Mouse (Mus musculus) c-Kit-negative CD71-positive TER-119-positive erythroid progenitor cells, embryonic 14.5 days (primary cell): ENCODE measurements around the gene Tle6.

Experiments used
- DNase-seq: peaks from one replicate; pipeline ENCODE4 v3.0.0-alpha.2; 2013; ENCODE audit warnings: low read depth, low spot score

Tle6 gene

DNA sequence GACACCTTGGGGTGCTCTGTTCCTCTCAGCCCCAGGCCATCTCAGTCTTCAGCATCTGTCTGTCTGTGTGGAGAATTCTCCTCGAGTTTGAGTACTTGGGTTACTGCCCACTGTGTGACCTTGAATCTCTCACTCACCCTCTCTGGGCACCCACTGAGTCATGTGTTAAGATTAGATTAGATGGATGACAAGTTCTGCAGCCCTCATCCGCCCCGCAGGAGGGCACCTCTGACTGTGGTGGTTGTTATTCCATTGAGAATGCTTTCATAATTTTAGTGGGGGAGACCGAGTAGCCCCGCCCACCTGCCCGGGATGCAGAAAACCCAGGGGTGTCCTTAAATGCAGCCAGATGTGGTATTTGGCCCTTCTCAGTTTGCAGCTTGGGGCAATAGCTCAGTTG lies 37.4 kb downstream of the Tle6 start:
- no peak for DNase-seq

DNA sequence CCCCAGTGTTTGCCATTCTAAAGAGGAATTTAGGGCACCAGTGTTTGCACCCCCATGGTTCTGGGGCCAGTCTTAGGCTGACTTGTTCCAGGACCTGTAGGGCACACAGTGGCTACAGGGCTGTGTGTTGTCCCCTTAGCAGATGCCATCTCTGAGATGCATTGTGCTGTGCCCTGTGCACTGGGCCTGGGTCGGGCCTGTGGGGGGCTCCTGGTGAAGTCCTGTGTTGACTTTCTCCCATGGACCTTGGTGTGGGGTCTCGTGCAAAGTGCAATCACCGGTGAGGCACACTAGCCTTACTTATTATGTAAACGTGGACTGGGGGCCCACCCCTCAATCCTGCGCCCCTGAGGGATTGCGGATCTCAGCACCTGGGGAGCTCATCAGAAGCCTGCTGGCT lies 38.5 kb downstream of the Tle6 start:
- no peak for DNase-seq

DNA sequence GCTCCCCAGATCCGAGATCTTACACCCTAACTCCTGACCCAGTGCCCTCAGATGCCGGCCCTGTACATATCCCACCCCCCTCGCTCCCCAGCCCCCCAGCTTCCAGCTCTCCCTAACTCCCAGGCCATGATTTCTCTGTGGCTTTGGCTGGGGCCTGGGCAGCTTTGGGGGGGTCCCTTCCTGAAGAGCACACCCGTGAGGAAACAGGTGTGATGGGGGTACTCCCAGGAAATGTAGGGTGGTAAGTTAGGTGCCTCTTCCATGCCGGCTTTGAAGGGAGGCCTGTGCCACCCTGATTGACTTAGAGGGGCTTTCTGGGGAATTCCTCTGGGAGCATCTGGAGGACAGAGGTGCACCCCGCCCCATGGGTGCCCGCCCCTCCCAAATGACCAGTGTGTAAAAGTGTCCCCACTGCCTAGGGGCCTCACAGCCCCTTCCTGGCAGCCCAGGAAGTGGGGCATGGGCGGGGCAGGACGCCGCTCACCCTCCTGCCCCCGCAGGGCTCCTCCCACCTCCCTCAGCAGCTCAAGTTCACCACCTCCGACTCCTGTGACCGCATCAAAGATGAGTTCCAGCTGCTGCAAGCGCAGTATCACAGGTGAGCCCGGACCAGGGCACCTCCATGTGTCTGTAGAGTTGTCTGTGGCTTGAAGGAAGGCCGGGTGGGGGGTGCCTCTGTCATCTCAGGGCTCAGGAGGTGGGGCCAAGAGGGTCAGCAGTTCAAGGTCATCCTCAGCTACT lies 40.0 kb downstream of the Tle6 start:
- DNase-seq = no peak

DNA sequence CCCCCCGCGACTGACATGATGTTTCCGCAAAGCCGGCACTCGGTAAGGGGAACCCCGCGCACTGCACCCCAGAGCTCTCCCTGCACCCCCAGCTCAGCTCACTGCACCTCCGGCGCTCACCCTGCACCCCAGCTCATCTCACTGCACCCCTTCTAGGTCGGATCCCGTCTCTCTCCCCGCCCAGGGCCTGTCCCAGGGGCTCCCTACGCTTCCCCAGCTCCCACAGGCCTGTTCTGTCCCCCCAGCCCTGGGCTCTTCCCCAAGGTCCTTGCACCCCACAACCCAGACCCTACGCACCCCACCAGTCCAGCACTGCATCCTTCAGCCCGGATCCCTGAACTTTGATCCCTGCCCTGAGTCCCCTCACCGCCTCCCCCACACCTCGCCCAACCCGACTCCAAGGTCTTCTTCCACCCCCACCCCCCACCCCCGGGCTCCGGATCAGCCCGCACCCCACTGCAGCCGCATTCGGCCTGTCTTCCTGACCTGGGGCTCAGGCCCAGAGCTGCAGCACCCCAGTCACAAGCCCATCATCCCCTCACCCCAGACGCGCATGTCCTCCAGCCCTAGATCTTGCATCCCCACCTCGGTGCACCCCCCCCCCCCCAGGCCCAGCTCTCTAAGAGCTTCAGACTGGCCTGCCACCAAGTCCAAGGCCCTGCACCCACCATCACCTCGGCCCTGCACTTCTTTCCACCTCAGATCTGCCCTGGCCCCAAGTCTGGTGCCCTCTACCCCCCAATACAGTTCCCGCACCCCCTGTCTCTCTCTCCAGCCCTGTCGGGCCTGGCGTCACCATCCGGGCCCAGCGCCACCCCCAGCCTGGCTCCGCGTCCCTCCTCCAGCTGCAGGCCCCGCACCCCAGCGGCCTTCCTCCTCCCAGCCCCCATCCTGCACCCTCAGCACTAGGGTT lies 41.0 kb downstream of the Tle6 start:
- DNase-seq = no peak

DNA sequence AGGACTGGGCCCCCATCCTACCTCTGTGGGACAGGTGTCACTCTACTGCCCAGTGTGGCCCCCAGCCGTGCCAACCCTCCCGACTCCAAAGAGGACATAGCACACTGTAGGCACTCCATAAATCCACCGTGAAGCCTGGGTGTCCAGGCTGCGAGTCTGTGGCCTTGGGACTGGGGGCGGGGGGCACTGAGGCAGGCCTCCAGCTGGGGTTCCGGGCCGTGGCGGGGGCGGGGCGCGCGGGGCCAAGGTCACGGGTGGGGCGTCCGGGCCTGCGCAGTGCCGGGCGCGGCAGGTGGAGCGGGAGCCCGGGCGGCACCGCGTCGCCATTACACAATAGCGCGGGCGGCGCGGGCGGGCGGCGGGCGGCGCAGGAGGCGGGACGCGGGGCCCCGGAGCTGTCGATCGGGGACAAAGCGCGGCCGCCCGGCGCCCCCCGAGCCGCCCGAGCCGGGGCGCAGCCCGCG lies 41.7 kb downstream of the Tle6 start, which contains the start of gene Aes:
Gene Aes, plus strand, starts transcription at position 326 of the 464 bp plus-strand sequence.
- no peak for DNase-seq

DNA sequence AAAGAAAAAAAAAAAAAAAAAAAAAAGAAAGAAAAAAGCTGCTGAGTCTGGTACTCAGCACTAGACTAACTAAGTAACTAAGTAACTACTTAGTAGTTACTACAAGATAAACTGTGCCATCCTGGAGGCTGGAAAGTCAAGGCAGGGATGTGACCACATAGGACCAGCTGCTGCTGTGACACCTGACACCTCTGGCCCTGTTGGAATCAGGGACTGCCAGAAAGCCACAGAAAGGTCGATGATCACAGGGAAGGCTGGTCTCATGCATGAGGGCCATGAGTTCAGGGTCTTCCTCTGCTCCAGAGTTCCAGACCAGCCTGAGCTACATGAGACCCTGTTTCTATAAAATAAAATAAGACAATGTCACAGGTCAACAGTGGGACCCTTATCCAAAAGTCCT lies 43.4 kb downstream of the Tle6 start:
- no peak for DNase-seq

DNA sequence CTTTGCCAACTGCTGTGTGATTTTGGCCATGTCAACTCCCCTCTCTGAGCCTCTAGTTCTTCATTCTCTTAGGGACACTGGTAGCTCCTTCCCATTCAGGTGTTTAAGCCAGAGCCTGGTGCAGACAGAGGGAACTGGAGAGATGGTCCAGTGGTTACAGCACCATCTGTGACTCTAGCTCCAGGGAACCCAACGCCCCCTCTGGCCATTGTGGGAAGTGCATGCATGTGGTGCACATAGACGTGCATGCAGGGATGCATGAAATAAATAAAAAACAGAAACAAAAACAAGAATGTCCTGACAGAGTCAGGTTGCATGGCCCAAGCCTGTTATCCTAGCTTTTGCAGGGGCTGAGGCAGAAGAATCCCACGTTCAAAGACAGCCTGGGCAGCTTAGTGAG lies 44.6 kb downstream of the Tle6 start:
- no peak for DNase-seq

DNA sequence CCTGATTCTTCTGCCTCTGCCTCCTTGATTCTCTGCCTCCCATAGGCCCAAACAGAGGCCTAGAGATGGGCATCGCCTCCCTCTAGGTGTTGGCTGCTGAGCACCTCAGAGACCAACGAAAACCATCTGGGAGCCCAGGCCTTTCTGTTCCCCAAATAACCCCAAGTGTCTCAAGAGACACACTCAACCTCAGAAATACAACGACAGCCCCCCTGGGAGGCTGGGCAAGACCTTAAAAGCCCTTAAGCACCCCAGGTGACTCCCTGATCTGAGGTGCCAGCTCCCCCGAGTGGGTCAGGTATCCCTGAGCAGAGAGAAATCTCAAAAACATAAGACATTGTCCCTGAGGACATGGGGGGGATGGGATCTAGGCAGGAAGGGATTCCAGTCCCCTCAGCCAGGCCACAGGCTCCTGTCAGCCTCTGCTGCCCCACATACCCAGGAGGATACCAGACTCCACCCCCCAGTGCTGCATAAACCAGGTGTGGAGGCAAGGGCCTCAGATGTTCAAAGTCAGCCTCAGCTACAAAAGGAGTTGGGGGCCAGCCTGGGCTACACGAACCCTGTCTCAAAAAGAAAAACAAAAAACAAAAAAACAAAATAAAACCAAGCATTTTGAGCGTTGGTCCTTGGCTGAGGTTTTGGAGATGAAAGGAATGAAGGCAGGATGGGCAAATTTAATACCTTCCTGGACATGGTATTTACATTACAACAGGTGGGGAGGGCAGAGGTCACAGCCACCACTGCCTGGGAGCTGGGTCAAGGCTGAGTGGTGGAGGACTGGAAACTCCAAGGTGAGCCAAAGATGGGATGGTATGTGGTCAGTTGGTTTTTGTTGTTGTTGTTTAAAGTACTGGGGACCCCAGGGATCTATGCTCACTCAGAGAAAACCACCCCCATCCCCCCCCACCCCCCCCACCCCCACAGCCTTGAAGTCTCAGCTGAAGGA lies 46.8 kb downstream of the Tle6 start:
- DNase-seq = no peak

DNA sequence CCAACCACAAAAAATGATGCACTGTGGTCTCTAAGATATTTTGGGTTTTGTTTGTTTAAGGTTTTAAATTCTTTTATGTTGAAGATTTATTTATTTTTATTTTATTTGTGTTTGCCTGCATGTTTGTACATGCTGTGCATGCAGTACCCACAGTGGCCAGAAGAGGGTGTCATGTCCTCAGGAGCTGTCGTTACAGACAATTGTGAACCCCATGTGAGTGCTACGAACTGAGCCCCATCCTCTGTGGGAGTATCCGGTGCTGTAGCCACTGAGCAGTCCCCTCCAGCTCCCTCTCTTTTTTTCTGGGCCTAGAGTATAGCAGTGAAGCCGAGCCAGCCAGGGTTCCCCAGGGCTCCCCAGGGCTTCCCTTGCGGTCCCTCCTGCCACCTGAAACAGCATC lies 47.6 kb downstream of the Tle6 start:
- DNase-seq = no peak

DNA sequence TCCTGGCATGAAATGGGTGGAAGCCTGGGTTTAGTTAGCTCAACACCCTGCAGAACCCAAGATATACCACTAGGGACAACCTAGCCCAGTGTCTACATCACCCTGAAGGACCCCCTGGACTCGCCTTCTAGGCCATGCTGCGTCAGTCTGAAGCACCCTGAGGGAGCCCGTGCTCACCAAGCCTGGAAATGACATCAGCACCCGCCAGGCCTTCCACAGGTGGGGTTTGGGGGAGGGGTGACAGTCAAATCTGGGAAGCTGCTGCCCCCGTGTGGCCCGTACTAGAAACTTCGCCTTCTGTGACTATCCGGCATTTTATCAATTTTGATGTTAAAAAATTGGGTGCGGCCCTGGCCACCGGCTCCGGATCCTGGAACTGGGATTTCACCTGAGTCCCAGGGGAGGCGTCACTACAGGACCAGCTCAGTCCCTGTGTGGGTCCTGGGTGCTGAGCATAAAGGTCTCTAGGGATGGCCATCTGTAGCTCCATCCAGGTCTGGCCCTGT lies 49.2 kb downstream of the Tle6 start:
- peak; percentile 54 for DNase-seq

DNA sequence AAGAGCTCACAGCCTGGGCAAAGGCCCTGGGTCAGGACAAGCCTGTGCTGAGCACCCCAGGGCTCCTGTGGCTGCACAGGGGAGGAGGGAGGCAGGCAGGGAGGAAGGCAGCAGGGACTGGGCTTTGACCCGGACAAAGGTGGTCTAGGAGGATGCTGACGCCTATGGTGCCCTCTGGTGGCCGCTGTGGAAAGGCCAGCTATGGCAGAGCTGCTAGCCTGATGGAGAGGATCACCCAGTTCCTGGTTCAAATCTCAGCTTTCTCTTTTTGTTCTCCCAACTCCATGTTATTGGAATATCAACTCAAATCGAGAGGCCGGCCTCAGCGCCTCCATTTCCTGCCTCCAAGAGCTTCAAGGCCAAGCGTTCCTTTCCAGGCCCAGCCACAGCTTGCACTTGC lies 50.6 kb downstream of the Tle6 start:
- no peak for DNase-seq

DNA sequence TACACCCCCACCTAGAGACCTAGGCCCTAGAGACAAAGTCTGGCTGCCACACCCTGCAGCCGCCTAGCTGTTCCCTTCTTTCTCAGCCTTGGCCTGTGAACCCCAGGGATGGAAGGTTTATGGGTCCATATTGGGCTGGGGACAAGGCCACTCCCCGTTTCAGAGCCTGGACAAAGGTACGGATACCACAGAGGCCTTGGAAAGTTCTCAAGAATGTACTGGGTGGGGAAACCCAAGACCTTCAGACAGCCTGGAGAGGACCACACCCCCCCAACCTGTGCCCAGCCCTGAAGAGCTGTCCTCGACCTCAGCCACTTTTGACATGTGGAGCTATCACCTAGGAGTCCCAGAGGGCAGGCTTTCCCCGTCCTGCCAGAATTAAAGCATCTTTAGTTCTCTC lies 51.9 kb downstream of the Tle6 start:
- DNase-seq = no peak

DNA sequence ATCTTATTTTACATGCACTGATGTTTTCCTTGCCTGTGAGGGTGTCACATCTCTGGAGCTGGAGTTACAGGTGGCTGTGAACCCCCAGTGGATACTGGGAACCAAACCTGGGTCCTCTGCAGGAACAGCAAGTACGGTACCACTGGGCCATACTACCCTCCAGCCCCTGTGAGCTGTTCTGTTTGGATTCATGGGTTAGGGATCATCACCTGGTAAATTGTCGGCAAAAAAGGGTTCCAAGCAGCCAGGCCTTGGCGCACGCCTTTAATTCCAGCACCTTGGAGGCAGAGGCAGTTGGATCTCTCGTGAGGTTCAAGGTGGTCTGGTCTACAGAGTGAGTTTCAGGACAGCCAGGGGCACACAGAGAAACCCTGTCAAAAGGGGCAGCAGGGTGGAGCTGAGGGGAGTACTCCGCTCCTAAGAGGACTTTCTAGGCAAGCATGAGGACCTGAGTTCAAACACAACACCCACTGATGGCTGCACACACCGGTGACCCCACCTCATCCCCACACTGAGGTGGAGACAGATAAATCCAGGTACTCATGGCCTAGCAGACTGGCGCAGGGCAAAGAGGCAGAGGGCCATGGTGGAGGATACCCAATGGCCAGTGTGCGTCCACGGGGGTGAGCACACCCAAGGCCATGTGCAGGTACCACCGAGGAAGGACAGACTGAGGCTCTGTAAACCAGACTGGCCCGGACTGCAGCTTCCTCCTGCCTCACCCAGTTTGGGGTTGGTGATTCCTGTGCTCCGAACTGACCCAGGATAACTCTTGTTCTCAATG lies 53.9 kb downstream of the Tle6 start:
- DNase-seq = no peak

DNA sequence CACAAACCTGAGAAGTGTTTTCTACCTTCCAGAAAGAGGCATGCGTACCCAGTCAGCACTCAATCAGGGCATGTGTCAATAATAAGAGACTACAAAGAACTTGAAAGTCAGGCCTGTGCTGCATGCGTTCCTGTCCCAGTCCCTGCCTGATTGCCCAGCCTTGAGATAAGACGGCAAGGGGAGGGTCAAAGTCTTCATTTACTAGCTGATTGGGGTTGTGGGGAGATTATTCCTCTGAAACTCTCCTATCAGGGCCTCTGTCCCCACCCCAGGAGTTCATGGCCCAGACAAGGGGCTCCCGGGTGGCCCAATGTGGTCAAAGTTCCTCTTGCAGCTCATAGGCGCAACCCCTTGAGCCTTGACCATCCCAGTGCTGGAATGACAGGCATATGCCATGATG lies 54.5 kb downstream of the Tle6 start:
- DNase-seq = no peak

DNA sequence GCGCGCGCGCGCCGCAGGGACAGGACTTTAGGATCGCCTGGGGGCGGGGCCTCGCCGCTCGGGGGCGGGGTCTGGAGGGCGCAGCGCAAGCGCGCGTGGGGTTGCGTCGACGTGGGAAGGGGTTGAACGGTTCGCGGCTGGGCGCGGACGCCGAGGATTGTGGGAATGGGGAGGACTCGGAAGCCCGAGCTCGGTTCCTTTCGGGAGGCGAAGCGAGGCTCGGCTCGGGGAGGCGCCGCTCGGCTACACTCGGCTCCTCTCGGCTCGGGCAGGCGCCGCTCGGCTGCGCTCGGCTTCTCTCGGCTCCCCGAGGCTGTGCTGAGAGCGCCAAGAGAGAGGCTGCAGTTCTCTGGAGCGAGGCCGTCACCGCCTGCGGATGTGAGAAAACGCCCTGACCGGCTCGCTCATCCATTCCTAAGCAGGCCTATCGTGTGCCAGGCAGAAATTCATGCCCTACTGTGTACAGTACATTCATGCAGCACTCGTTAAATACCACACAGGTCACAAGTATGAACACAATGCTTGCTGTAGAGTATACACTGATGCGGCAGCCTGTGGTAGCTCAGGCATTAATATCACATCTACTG lies 55.6 kb downstream of the Tle6 start, which contains the start of gene Gna11:
Gene Gna11, minus strand, starts transcription at position 30 of the 587 bp plus-strand sequence.
- DNase-seq = peak; percentile 91

DNA sequence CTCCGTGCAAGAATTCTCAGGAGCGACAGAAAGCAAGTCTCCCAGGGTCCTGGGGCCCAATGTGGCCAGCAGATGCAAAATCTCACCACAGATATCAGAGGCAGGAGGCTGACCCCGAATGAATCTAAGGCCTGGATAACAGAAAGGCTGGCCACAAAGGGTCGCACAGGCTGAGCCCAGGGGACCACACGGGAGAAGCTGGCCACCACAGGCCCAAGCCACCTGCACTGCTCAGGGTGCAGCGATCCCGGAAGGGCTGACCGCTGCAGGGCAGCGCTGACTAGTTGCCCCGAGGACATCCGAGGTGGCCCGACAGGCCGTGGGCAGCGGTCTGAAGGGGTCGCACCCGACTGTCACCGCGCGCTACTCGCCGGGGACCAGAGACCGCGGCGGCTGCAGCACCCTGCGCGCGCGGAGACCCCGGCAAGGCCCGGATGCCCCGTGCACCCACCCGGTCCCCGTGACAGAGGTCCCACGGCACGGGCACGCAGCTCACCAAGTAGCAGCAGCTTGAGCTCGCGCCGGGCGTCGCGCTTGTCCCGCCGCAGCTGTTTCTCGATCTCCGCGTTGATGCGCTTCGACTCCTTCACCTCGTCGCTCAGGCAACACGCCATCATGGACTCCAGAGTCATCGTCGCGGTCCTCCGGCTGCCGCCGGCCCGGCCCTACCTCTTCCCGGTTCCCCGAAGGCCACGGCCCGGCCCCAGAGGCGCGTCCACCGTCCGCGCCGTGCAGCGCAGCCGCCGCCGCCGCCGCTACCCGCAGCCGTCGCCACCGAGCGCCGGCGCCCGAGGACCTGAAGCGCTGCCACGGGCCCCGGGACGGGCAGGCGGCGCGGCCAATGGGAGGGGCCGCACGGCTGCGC lies 56.3 kb downstream of the Tle6 start:
- DNase-seq = no peak

DNA sequence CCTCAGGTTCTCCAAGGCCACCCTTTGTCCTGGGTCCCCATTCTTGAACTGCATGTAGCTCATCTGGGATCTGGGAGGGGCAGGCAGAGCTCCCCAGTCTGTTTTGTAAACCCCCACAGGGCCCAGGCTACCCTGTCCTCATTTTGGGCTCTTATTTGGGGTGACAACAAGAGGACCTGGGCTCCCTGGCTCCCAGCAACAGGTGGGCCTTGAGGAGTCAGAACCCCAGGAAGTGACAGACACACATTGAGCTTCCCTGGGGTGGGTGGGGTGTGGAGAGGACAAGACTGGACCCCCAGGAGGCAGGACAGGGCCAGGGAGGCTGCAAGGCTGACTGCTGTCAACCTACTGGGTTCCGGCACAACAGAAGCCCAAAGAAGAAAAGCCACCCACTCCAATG lies 57.2 kb downstream of the Tle6 start:
- no peak for DNase-seq

DNA sequence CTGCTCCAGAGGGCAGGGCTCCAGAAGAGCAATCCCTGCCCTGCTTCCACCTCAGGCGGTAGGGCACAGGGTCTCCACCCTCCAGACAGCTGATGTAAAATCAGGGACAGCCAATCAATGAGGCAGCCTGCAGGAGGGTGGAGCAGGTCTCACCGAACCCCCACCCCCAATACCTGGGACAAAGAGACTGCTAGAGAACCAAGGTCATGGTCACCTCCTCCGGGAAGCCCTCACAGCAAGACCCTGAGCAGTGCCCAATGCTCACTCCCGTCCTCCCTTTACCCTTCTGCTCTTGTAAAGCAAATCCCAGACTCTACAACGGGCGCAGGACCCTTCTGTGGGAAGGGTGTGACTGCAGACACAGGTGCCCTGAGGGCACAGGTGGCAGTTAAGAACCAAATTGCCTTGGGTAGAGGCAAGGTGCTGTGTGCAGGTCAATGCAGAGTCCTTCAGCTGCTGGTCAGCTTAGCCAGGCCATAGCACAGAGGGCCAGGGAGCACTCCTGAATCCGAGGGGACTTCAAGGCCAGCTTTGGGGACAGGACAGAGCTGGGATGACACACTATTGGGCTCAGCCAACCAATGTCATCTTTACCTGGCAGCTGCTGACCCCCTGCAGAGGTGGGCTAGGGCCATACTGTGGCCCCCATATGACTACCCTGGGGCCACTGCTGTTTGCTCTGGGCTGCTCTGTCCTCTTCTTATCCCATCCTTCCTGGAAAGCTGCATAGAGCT lies 58.0 kb downstream of the Tle6 start:
- DNase-seq = no peak

DNA sequence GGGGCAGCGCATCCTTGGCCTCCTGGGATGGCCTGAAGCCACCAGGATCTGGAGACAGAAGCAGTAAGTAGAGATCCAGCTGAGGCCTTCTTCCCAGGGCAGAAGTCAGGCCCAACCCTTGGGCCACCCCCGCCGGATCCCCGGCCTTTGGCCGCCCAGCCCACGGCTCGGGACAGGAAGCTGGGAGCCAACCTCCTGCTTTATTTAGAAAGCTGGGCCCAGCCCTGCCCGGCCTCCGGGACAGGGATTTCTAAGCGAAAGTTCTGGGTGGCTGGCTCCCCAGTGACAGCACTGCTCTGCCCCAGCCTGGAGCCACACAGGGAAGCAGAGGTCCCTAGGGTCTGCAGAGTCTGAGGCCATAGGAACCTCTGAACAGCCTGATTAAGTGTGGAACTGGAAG lies 59.1 kb downstream of the Tle6 start:
- DNase-seq = no peak
